Mouse (Mus musculus): Measurements from ENCODE around the gene Evpl. TPM values are rescaled to one million over a fixed set of nuclear protein-coding genes. Genes with fewer than 3 reads are reported as not detected.

Gene Evpl
- polyA plus RNA-seq, 1 experiment from 2014 or later = 26.5 TPM

GRCm38 (mm10) chr11:116215991-116216390 lies 21.9 kb downstream of the Evpl start:
- Histone ChIP-seq H3K9me3 (ENCODE audit: control insufficient read depth, low read length) (no peaks in the 10 kb centered on the region), H3K4me3 (ENCODE audit: low read depth, low read length) (no peak overlapping the region), H3K36me3 (ENCODE audit: control insufficient read depth, insufficient read depth, low read length) (no peaks in the 10 kb centered on the region), H3K9ac (ENCODE audit: low read length) (no peak overlapping the region), H3K27ac (replicated peaks) (peak overlapping the region; percentile 18; the same call in 1 of the 2 replicates), H3K4me1 (replicated peaks; ENCODE audit: control insufficient read depth, insufficient read depth) (peaks cover 12% of the 10 kb centered on the region; the same call in 1 of the 2 replicates), H3K27me3 (ENCODE audit: control insufficient read depth, insufficient read depth, low read length) (no peaks in the 10 kb centered on the region), H3K4me2 (replicated peaks; ENCODE audit: low read depth) (no peak overlapping the region)
- no peak for ATAC-seq (ENCODE audit: low FRiP score, low TSS enrichment)
- TF ChIP-seq CTCF (IDR thresholded peaks at IDR 0.05; ENCODE audit: low read depth) (no peak), EP300 (optimal IDR thresholded peaks at IDR 0.05) (no peak)
- 90% methylated on average over 6 of the region's 6 CpGs for WGBS
- DNase-seq (ENCODE audit: low spot score) = no peak

DNA sequence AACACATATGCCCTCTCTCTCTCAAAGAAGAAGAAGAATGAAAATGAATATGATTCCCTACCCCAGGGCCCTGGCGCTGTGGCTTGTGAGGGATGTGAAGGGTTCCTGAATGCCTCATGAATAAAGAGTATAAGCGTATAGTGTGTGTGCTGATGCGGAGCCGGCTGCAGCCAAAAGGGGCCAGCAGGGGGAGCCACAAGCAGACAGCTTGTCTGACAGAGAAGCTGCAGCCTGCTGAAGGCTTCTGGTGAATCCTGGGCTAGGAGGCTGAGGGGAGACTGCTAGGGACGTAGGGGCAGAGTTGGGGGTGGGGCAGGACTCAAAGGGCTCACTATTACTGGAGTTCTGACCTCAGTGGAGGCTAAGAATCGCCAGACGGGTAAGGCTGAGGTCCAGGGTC lies 22.7 kb downstream of the Evpl start:
- Histone ChIP-seq H3K4me1 (replicated peaks; ENCODE audit: control insufficient read depth, insufficient read depth) (peaks cover 12% of the 10 kb centered on the region; the same call in 1 of the 2 replicates), H3K27ac (replicated peaks) (no peak overlapping the region), H3K9me3 (ENCODE audit: control insufficient read depth, low read length) (no peaks in the 10 kb centered on the region), H3K4me2 (replicated peaks; ENCODE audit: low read depth) (no peak overlapping the region), H3K9ac (ENCODE audit: low read length) (no peak overlapping the region), H3K4me3 (ENCODE audit: low read depth, low read length) (no peak overlapping the region), H3K27me3 (ENCODE audit: control insufficient read depth, insufficient read depth, low read length) (no peaks in the 10 kb centered on the region), H3K36me3 (ENCODE audit: control insufficient read depth, insufficient read depth, low read length) (no peaks in the 10 kb centered on the region)
- no peak for ATAC-seq (ENCODE audit: low FRiP score, low TSS enrichment)
- WGBS = 76% methylated on average over 7 of the region's 7 CpGs
- DNase-seq (ENCODE audit: low spot score) = peak; percentile 64
- TF ChIP-seq EP300 (optimal IDR thresholded peaks at IDR 0.05) (no peak), CTCF (IDR thresholded peaks at IDR 0.05; ENCODE audit: low read depth) (peak; percentile 69)

DNA sequence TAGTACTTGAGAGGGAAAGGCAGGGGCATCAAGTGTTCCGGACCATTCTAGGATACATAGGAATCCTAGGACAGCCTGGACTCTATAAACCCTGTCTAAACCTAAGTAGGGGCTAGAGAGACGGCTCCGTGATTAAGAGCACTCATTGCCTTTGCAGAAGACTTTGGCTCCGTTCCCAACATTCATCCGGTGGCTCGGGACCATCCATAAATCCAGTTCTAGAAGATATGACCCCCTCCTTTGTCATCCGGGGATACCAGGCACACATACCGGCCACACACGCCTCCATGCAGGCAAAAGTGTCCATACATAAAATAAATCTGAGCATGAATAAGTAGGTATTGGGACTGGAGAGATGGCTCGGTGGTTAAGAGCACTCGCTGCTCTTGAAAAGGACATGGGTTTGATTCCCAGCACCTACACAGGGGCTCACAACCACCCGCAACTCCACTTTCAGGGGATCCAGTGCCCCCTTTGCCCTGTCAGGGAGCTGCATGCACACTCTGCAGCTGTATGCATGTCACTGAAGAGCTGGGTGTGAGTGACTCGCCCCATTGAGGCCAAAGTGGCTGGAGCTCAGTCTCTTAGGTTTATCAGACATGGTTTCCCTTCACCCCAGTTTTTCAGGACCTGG lies 23.9 kb downstream of the Evpl start:
- Histone ChIP-seq H3K36me3 (ENCODE audit: control insufficient read depth, insufficient read depth, low read length) (no peaks in the 10 kb centered on the region), H3K27ac (replicated peaks) (no peak overlapping the region), H3K4me1 (replicated peaks; ENCODE audit: control insufficient read depth, insufficient read depth) (peaks cover 4% of the 10 kb centered on the region; the same call in 1 of the 2 replicates), H3K4me2 (replicated peaks; ENCODE audit: low read depth) (no peak overlapping the region), H3K4me3 (ENCODE audit: low read depth, low read length) (no peak overlapping the region), H3K9me3 (ENCODE audit: control insufficient read depth, low read length) (no peaks in the 10 kb centered on the region), H3K27me3 (ENCODE audit: control insufficient read depth, insufficient read depth, low read length) (no peaks in the 10 kb centered on the region), H3K9ac (ENCODE audit: low read length) (no peak overlapping the region)
- no peak for ATAC-seq (ENCODE audit: low FRiP score, low TSS enrichment)
- no peak for DNase-seq (ENCODE audit: low spot score)
- WGBS = 80% methylated on average over 13 of the region's 13 CpGs
- TF ChIP-seq EP300 (optimal IDR thresholded peaks at IDR 0.05) (no peak), CTCF (IDR thresholded peaks at IDR 0.05; ENCODE audit: low read depth) (no peak)

- no peaks in the 10 kb centered on the region for H3K9me3 ChIP-seq (ENCODE audit: control insufficient read depth, low read length)
- H3K4me3 ChIP-seq (ENCODE audit: low read depth, low read length) = no peak overlapping the region
- no peak overlapping the region for H3K9ac ChIP-seq (ENCODE audit: low read length)
- H3K27me3 ChIP-seq (ENCODE audit: control insufficient read depth, insufficient read depth, low read length) = no peaks in the 10 kb centered on the region
- H3K4me1 ChIP-seq (replicated peaks; ENCODE audit: control insufficient read depth, insufficient read depth) = no peaks in the 10 kb centered on the region
- WGBS = 85% methylated on average over 6 of the region's 6 CpGs
- no peaks in the 10 kb centered on the region for H3K36me3 ChIP-seq (ENCODE audit: control insufficient read depth, insufficient read depth, low read length)
- H3K27ac ChIP-seq (replicated peaks) = no peak overlapping the region
- TF ChIP-seq EP300 (optimal IDR thresholded peaks at IDR 0.05) (no peak), CTCF (IDR thresholded peaks at IDR 0.05; ENCODE audit: low read depth) (no peak)
- ATAC-seq (ENCODE audit: low FRiP score, low TSS enrichment) (no peak), DNase-seq (ENCODE audit: low spot score) (no peak)
- H3K4me2 ChIP-seq (replicated peaks; ENCODE audit: low read depth) = no peak overlapping the region
These were observed 25.0 kb downstream of the Evpl start for GRCm38 (mm10) chr11:116212847-116213246.

- TF ChIP-seq EP300 (optimal IDR thresholded peaks at IDR 0.05) = no peak
- no peak for TF ChIP-seq CTCF (IDR thresholded peaks at IDR 0.05; ENCODE audit: low read depth)
- Histone ChIP-seq H3K27me3 (ENCODE audit: control insufficient read depth, insufficient read depth, low read length) (no peaks in the 10 kb centered on the region), H3K9me3 (ENCODE audit: control insufficient read depth, low read length) (no peaks in the 10 kb centered on the region), H3K4me2 (replicated peaks; ENCODE audit: low read depth) (no peak overlapping the region), H3K27ac (replicated peaks) (peak overlapping the region; percentile 89), H3K4me3 (ENCODE audit: low read depth, low read length) (no peak overlapping the region), H3K4me1 (replicated peaks; ENCODE audit: control insufficient read depth, insufficient read depth) (no peaks in the 10 kb centered on the region), H3K9ac (ENCODE audit: low read length) (peak overlapping the region; percentile 47; the same call in 1 of the 2 replicates), H3K36me3 (ENCODE audit: control insufficient read depth, insufficient read depth, low read length) (peaks cover 2% of the 10 kb centered on the region; the same call in 1 of the 2 replicates)
- ATAC-seq (ENCODE audit: low FRiP score, low TSS enrichment) (peak; percentile 92), DNase-seq (ENCODE audit: low spot score) (peak; percentile 89)
- 46% methylated on average over 5 of the region's 5 CpGs for WGBS
These were observed 27.2 kb downstream of the Evpl start for GRCm38 (mm10) chr11:116210696-116211095.

DNA sequence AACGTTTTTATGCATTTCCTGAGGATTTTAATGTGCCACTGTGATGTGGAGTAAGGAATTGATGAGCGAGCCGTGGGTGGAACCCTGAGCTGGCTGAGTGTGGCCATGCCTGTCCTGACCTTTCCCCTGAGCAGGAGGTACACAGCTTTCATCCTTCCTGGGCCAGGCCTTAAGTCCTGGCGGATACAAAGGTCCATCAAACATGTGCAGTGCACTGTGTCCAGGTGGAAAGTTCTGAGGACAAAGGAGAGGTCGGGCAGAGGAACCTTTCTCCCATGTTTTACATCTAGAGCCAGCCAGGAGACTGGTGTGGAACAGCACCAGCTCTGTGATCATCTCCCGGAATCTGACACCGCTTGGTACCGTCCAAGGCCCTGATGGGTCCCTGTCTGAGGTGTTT lies 28.6 kb downstream of the Evpl start:
- H3K9ac ChIP-seq (ENCODE audit: low read length) = no peak overlapping the region
- 68% methylated on average over 8 of the region's 8 CpGs for WGBS
- TF ChIP-seq CTCF (IDR thresholded peaks at IDR 0.05; ENCODE audit: low read depth) = no peak
- no peak for TF ChIP-seq EP300 (optimal IDR thresholded peaks at IDR 0.05)
- no peaks in the 10 kb centered on the region for H3K27me3 ChIP-seq (ENCODE audit: control insufficient read depth, insufficient read depth, low read length)
- no peak overlapping the region for H3K4me3 ChIP-seq (ENCODE audit: low read depth, low read length)
- H3K4me2 ChIP-seq (replicated peaks; ENCODE audit: low read depth) = no peak overlapping the region
- peak overlapping the region; percentile 53; the same call in 1 of the 2 replicates for H3K27ac ChIP-seq (replicated peaks)
- ATAC-seq (ENCODE audit: low FRiP score, low TSS enrichment) (no peak), DNase-seq (ENCODE audit: low spot score) (no peak)
- no peaks in the 10 kb centered on the region for H3K4me1 ChIP-seq (replicated peaks; ENCODE audit: control insufficient read depth, insufficient read depth)
- H3K36me3 ChIP-seq (ENCODE audit: control insufficient read depth, insufficient read depth, low read length) = peaks cover 4% of the 10 kb centered on the region
- no peaks in the 10 kb centered on the region for H3K9me3 ChIP-seq (ENCODE audit: control insufficient read depth, low read length)
